Mouse (Mus musculus) urinary bladder, postnatal 4 days (tissue): ENCODE measurements at regions not wholly inside any gene's neighbourhood (a gene's known extent, or its start where the extent isn't known, plus 50 kb on each side); places are given as distances from the start of the nearest gene placed in this dataset.
"Not testable (repeated sequence)": the region's sequence is repeated elsewhere in the genome, so short reads cannot be mapped to it uniquely, and the experiment has no call there.

Experiments
- DNase-seq, 2 experiments: peaks; one replicate each; pipeline ENCODE4 v3.0.0; 2021 to 2022; ENCODE audit warnings: low spot score in 2 of 2

DNA sequence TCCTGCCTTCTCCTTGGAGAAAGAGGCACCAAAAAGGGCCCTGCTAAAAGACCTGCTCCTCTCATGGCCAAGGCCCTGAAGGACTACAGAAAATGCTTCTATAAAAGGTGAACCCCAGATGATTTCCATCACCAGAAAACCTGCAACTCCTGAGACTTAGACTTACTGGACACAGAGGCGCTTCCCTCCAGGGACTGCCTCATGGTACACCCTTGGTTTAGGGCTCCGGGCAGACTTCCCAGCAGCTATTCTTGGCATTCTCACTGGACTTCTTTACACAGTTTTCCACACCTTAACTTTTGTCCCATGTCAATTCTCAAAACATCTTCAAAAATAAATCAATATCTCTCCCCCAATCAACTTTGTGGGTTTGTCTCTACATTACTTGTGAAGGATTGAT, 393.2 kb downstream of the Gpm6a start:
- not testable (repeated sequence) for DNase-seq

DNA sequence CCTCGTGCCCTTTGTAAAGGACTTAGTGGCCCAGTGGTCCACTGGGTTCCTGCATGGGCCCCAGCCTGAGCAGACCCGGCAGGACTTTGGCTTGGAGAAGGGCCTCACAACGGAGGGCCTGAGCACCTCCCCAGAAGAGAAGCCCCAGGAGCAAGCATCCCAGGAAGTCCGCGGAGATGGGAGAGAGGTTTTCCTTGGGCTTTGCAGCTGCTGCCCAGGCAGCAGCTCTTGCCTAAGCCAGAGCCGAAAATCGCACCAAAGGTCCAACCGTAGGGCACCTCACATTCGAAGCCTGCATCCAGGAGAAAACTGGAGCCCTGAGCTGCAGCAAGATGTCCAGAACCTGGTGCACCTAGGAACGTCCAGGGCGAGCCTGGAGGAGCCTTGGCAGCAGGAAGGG, 405.2 kb downstream of the Gpm6a start:
- peak; percentile 44 to 74 for DNase-seq

DNA sequence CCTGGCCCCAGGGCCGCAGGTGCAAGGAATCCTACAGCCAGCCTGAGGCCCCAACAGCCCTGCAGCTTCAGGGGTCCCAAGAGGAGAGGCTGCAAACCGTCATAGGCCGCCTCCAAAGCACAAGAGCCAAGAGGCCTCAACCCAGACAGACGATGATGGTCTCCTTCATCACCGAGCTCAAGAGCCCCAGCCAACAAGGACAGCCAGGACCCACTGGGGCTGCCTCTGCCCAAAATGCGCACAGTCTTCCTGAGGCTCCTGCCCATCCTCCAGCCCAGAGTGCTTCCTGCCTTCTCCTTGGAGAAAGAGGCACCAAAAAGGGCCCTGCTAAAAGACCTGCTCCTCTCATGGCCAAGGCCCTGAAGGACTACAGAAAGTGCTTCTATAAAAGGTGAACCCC, 412.8 kb downstream of the Gpm6a start:
- not testable (repeated sequence) for DNase-seq

DNA sequence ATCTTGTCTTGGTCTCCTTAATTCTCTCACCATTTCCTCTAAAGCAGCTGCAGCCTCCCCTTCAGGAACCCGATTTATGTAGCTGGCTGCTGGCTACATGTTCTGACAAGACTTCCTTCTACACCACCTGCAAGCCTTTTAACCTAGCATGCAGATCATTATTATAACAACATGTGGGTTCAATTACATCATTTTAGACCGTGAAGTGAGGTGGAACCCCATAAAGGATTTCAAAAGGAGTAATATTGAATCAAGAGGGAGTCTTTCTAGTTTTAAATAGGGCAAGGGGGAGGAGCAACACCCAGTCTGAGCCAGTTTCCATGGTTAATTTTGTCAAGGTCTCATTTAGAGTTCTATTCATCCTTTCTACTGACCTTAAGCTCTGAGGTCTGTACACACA, 442.4 kb downstream of the Gpm6a start:
- no peak for DNase-seq

DNA sequence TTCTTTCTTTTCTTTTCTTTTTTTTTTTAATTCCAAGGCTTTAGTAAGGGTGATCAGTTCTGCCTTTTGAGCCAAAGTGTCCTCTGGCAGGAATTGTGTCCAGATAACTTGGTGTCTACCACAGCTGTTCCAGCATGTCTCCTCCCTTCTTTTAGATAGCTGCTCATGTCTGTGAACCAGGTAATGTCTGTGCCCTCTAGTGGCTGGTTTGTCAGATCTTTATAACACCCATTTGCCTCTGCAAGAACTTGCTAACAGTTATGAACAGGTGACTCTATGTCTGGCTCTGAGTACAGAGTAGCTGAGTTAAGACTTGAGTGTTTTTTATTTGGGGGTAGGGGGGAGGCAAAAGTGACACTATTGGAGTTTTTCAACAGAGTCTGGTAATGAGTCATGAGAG, 443.7 kb downstream of the Gpm6a start:
- no peak for DNase-seq

DNA sequence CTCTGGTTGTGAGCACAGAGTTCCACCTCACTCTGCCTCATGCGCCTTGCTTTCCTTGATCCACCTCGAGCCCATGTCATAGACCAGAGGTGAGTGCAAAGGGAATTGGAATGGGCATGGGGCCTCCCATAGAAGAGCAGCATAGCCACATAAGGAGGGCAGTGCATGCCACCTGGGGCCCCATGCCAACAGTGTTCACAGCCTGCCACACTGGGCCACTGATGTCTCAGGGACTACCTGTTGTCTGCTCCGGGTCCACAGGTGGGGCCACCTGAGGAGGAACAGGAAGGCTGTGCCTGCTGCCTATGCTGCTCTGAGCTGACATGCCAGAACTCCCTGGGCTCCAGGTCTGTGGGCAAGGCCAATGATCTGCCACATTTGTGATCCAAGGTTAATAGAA, 445.8 kb downstream of the Gpm6a start:
- no peak for DNase-seq

DNA sequence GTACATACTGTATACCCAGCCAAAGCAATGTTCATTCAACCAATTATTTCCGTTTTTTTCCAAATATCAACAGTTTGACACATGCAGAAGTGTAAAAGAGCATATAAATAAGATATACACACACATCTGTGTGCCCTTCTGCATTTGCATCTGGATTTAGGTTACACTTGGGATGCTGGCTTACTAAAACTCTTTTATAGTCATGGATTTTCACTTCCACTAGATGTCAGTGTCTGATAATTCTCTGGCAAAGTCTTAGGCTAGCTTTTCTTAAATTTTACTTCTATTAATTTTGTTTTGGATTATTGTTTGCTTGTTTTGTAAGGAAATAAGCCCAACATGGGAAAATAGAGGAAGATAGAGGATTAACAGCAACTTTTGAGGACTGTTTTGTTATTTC, 452.3 kb downstream of the Gpm6a start:
- not testable (repeated sequence) for DNase-seq
